Mouse (Mus musculus) midbrain, postnatal 0 days (tissue): ENCODE measurements at regions not wholly inside any gene's neighbourhood (a gene's known extent, or its start where the extent isn't known, plus 50 kb on each side); places are given as distances from the start of the nearest gene placed in this dataset.

Experiments
- ATAC-seq: fragments of 200-750 bp; cut with Nextera tagmentation; 2 replicates; pipeline ENCODE4 v1.8.0; 2017; ENCODE audit warnings: moderate number of reproducible peaks, mild to moderate bottlenecking, moderate TSS enrichment, moderate library complexity; ENCODE audit not compliant: low FRiP score
- DNase-seq: peaks from one replicate; pipeline ENCODE4 v3.0.0-alpha.2; 2015; ENCODE audit warnings: low spot score
- H3K27ac ChIP-seq: fragments of 300-500 bp; sonication (generic); 2 replicates; pipeline ENCODE4 v1.5.1; 2014; ENCODE audit warnings: low read depth, mild to moderate bottlenecking, low read length, mixed read lengths
- H3K27me3 ChIP-seq: fragments of 300-500 bp; sonication (generic); 2 replicates; pipeline ENCODE4 v1.6.1; 2014; ENCODE audit warnings: low read length, control low read depth, mixed read lengths; ENCODE audit not compliant: insufficient read depth
- H3K36me3 ChIP-seq: fragments of 300-500 bp; sonication (generic); 2 replicates; pipeline ENCODE4 v1.6.1; 2014; ENCODE audit warnings: low read length, control low read depth, mixed read lengths; ENCODE audit not compliant: insufficient read depth
- H3K4me1 ChIP-seq: fragments of 300-500 bp; sonication (generic); 2 replicates; pipeline ENCODE4 v1.6.1; 2014; ENCODE audit warnings: mild to moderate bottlenecking, control low read depth, antibody characterized with exemption, low read length, mixed read lengths; ENCODE audit not compliant: insufficient read depth
- H3K4me2 ChIP-seq: fragments of 300-500 bp; sonication (generic); 2 replicates; pipeline ENCODE4 v1.6.1; 2014; ENCODE audit warnings: low read depth, mild to moderate bottlenecking, low read length, mixed read lengths; ENCODE audit not compliant: poor library complexity, severe bottlenecking
- H3K4me3 ChIP-seq: fragments of 300-500 bp; sonication (generic); 2 replicates; pipeline ENCODE4 v1.5.1; 2014; ENCODE audit warnings: low read depth, mild to moderate bottlenecking, low read length, moderate library complexity
- H3K9ac ChIP-seq: fragments of 300-500 bp; sonication (generic); replicated peaks from 2 replicates; pipeline ENCODE4 v1.6.1; 2014; ENCODE audit warnings: mild to moderate bottlenecking, low read length, moderate library complexity, mixed read lengths; ENCODE audit not compliant: poor library complexity, severe bottlenecking
- H3K9me3 ChIP-seq: fragments of 300-500 bp; sonication (generic); 2 replicates; pipeline ENCODE4 v1.6.1; 2016; ENCODE audit warnings: low read length, control low read depth
- CTCF ChIP-seq: IDR thresholded peaks from 2 replicates; pipeline ENCODE4 v1.5.1; 2016; ENCODE audit warnings: antibody characterized with exemption, mild to moderate bottlenecking
- WGBS: fragments of 180-500 bp; shearing (Covaris S2); extraction: QIAGEN DNeasy Blood & Tissue Kit; methylation state at CpG from one replicate; pipeline ENCODE4 v1.1.7; 2014; 5-methylcytosine and 5-hydroxymethylcytosine counted together

GRCm38 (mm10) chr4:105566513-105567457 lies 222.9 kb upstream of the Gm12728 start:
- DNase-seq, result no peak
- no peak overlapping the region for H3K27ac ChIP-seq
- 88% methylated on average over 8 of the region's 8 CpGs for WGBS
- H3K27me3 ChIP-seq, result no peaks in the 10 kb centered on the region
- H3K4me2 ChIP-seq, result no peak overlapping the region
- TF ChIP-seq CTCF, result no peak
- no peak overlapping the region for H3K4me3 ChIP-seq
- ATAC-seq, result no peak
- no peaks in the 10 kb centered on the region for H3K36me3 ChIP-seq
- no peaks in the 10 kb centered on the region for H3K4me1 ChIP-seq
- no peaks in the 10 kb centered on the region for H3K9me3 ChIP-seq
- H3K9ac ChIP-seq, result no peak overlapping the region

- Histone ChIP-seq H3K4me1 (no peaks in the 10 kb centered on the region), H3K27ac (no peak overlapping the region), H3K36me3 (no peaks in the 10 kb centered on the region), H3K9me3 (no peaks in the 10 kb centered on the region), H3K4me2 (no peak overlapping the region), H3K9ac (no peak overlapping the region), H3K4me3 (no peak overlapping the region), H3K27me3 (no peaks in the 10 kb centered on the region)
- DNase-seq (no peak), ATAC-seq (no peak)
- no peak for TF ChIP-seq CTCF
- WGBS, result 82% methylated on average over 1 of the region's 1 CpGs
These were observed 220.0 kb upstream of the Gm12728 start for GRCm38 (mm10) chr4:105569671-105570070.

- no peak overlapping the region for H3K4me3 ChIP-seq
- no peaks in the 10 kb centered on the region for H3K9me3 ChIP-seq
- H3K4me2 ChIP-seq, result no peak overlapping the region
- 89% methylated on average over 2 of the region's 2 CpGs for WGBS
- no peaks in the 10 kb centered on the region for H3K4me1 ChIP-seq
- DNase-seq (no peak), ATAC-seq (no peak)
- H3K27ac ChIP-seq, result no peak overlapping the region
- no peak overlapping the region for H3K9ac ChIP-seq
- no peak for TF ChIP-seq CTCF
- H3K27me3 ChIP-seq, result no peaks in the 10 kb centered on the region
- no peaks in the 10 kb centered on the region for H3K36me3 ChIP-seq
These were observed 214.1 kb upstream of the Gm12728 start for GRCm38 (mm10) chr4:105575550-105575949.

GRCm38 (mm10) chr4:105580987-105581386 lies 208.7 kb upstream of the Gm12728 start:
- DNase-seq (no peak), ATAC-seq (no peak)
- no peak overlapping the region for H3K4me2 ChIP-seq
- 86% methylated on average over 7 of the region's 7 CpGs for WGBS
- no peaks in the 10 kb centered on the region for H3K9me3 ChIP-seq
- H3K4me1 ChIP-seq, result no peaks in the 10 kb centered on the region
- H3K4me3 ChIP-seq, result no peak overlapping the region
- no peak for TF ChIP-seq CTCF
- H3K27ac ChIP-seq, result no peak overlapping the region
- no peaks in the 10 kb centered on the region for H3K27me3 ChIP-seq
- H3K9ac ChIP-seq, result no peak overlapping the region
- no peaks in the 10 kb centered on the region for H3K36me3 ChIP-seq

- H3K27ac ChIP-seq, result no peak overlapping the region
- peak; percentile 27 for DNase-seq
- H3K9me3 ChIP-seq, result no peaks in the 10 kb centered on the region
- H3K4me1 ChIP-seq, result no peaks in the 10 kb centered on the region
- H3K9ac ChIP-seq, result no peak overlapping the region
- no peak for ATAC-seq
- no peak overlapping the region for H3K4me3 ChIP-seq
- no peaks in the 10 kb centered on the region for H3K36me3 ChIP-seq
- WGBS, result 36% methylated on average over 10 of the region's 10 CpGs
- H3K27me3 ChIP-seq, result no peaks in the 10 kb centered on the region
- no peak overlapping the region for H3K4me2 ChIP-seq
- no peak for TF ChIP-seq CTCF
These were observed 205.2 kb upstream of the Gm12728 start for GRCm38 (mm10) chr4:105584329-105584925.

- no peaks in the 10 kb centered on the region for H3K36me3 ChIP-seq
- no peak overlapping the region for H3K9ac ChIP-seq
- H3K27me3 ChIP-seq, result no peaks in the 10 kb centered on the region
- no peak for TF ChIP-seq CTCF
- H3K27ac ChIP-seq, result no peak overlapping the region
- no peaks in the 10 kb centered on the region for H3K4me1 ChIP-seq
- ATAC-seq (no peak), DNase-seq (no peak)
- 76% methylated on average over 1 of the region's 1 CpGs for WGBS
- H3K4me3 ChIP-seq, result no peak overlapping the region
- no peaks in the 10 kb centered on the region for H3K9me3 ChIP-seq
- no peak overlapping the region for H3K4me2 ChIP-seq
These were observed 186.0 kb upstream of the Gm12728 start for GRCm38 (mm10) chr4:105603661-105604060.
